Mouse (Mus musculus): ENCODE measurements around the gene Ces5a. TPM values are rescaled to one million over a fixed set of nuclear protein-coding genes. Genes with fewer than 3 reads are reported as not detected.

Gene Ces5a
- polyA plus RNA-seq (2014; fragmentation: Illumina TruSeq; extraction: RNeasy Lipid Tissue Mini Kit (QIAGEN cat#74804); ENCODE audit: low read depth, low replicate concordance), result not detected

DNA sequence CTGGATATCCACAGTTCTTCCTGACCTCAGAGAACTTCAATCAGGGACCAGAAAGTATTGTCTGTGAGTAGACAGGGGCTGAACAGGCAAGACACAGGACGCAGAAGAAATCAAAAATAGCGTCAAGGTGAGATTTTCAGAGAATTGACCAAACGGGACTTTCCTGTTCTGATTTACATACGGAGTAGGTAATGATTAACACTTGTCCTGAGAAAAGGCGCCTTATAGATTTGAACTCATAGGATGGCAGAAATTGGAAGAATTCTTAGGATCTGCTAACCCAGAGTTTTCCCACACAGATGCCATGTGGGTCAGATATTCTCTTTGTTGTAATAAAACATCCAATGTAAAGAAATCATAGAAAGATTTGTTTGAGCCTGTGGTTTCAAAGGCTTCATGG, at the start of gene Ces5a:
TSS of gene Ces5a (minus strand) at position 101 of the 400 bp plus-strand sequence.

Other genes with a start within 250 kb of the Ces5a start
- not detected for gene Ces1g, start 198.5 kb downstream of the Ces5a start, polyA plus RNA-seq (2014; fragmentation: Illumina TruSeq; extraction: RNeasy Lipid Tissue Mini Kit (QIAGEN cat#74804); ENCODE audit: low read depth, low replicate concordance)
- gene Ces1h, start 156.1 kb downstream of the Ces5a start, polyA plus RNA-seq (2014; fragmentation: Illumina TruSeq; extraction: RNeasy Lipid Tissue Mini Kit (QIAGEN cat#74804); ENCODE audit: low read depth, low replicate concordance), result not detected

Data from heart, adult 10 weeks (tissue).